Mouse (Mus musculus) C3H10T1/2 (cell line): ENCODE data around the gene Gapdhs. TPM values are rescaled to one million over a fixed set of nuclear protein-coding genes. Genes with fewer than 3 reads are reported as not detected.

ENCODE experiments used
- polyA plus RNA-seq, 2 experiments: library from polyadenylated mRNA; unstranded; fragments of >200 nt; fragmentation: generic; extraction: Trizol; gene quantifications; one replicate each; pipeline ENCODE4 v1.2.1; 2012; ENCODE audit warnings: missing spikeins in 2 of 2

Gene Gapdhs
- not detected for polyA plus RNA-seq

GRCm38 (mm10) chr7:30743617-30744016 lies at the start of gene Gapdhs:
Gapdhs (minus strand) TSS chr7:30743681.

GRCm38 (mm10) chr7:30787377-30788022 lies 44.0 kb upstream of the Gapdhs start, which contains the start of gene Krtdap:
Krtdap (plus strand) TSS chr7:30787896.

GRCm38 (mm10) chr7:30763456-30763855 lies 20.0 kb upstream of the Gapdhs start, which contains the start of gene Dmkn:
Dmkn (plus strand) TSS chr7:30763756.

GRCm38 (mm10) chr7:30751086-30751669 lies 7.7 kb upstream of the Gapdhs start, which contains the start of gene Sbsn:
Sbsn (plus strand) TSS chr7:30751471.

GRCm38 (mm10) chr7:30729396-30730063 lies 14.0 kb downstream of the Gapdhs start, which contains the start of gene Tmem147:
Tmem147 (minus strand) TSS chr7:30729540.

GRCm38 (mm10) chr7:30711942-30712341 lies 31.5 kb downstream of the Gapdhs start, which contains the start of gene Atp4a:
Atp4a (plus strand) TSS chr7:30712209.

GRCm38 (mm10) chr7:30698589-30698988 lies 44.9 kb downstream of the Gapdhs start, which contains the start of gene 2200002J24Rik:
2200002J24Rik (plus strand) TSS chr7:30698926.

Other genes starting within 250 kb of the Gapdhs start
- 10 to 100 TPM in 1 of 2 experiments, under 1 TPM in 1; 0.55 to 10.4 TPM for gene Arhgap33, start 208.6 kb downstream of the Gapdhs start, polyA plus RNA-seq
- gene Hspb6, start 191.5 kb downstream of the Gapdhs start, polyA plus RNA-seq = 100 to 1,000 TPM; 101 to 108 TPM
- 10 to 100 TPM in 1 of 2 experiments, 1 to 10 TPM in 1; 2.9 to 18.1 TPM for gene Proser3, start 191.4 kb downstream of the Gapdhs start, polyA plus RNA-seq
- gene Lin37, start 183.8 kb downstream of the Gapdhs start, polyA plus RNA-seq = 10 to 100 TPM; 55.0 to 57.3 TPM
- 10 to 100 TPM; 59.0 to 76.2 TPM for gene U2af1l4, start 180.4 kb downstream of the Gapdhs start, polyA plus RNA-seq
- 1 to 10 TPM in 1 of 2 experiments, under 1 TPM in 1; 0.21 to 1.4 TPM for gene Gm49396, start 180.3 kb downstream of the Gapdhs start, polyA plus RNA-seq
- 100 to 1,000 TPM; 203 to 206 TPM for gene Psenen, start 180.1 kb downstream of the Gapdhs start, polyA plus RNA-seq
- gene Igflr1, start 178.3 kb downstream of the Gapdhs start, polyA plus RNA-seq = 1 to 10 TPM in 1 of 2 experiments, under 1 TPM in 1; 0.18 to 1.6 TPM
- 10 to 100 TPM in 1 of 2 experiments, 1 to 10 TPM in 1; 3.7 to 16.5 TPM for gene Kmt2b, start 155.0 kb downstream of the Gapdhs start, polyA plus RNA-seq
- gene Zbtb32, start 144.8 kb downstream of the Gapdhs start, polyA plus RNA-seq = under 1 TPM; 0.05 to 0.28 TPM
- gene Upk1a, start 130.8 kb downstream of the Gapdhs start, polyA plus RNA-seq = 1 to 10 TPM in 1 of 2 experiments, under 1 TPM in 1; 0.34 to 1.1 TPM
- 100 to 1,000 TPM; 929 to 961 TPM for gene Cox6b1, start 117.5 kb downstream of the Gapdhs start, polyA plus RNA-seq
- gene Etv2, start 107.8 kb downstream of the Gapdhs start, polyA plus RNA-seq = under 1 TPM in 1 of 2 experiments, not detected in 1; 0.05 TPM
- gene Rbm42, start 93.4 kb downstream of the Gapdhs start, polyA plus RNA-seq = 100 to 1,000 TPM; 133 to 147 TPM
- 10 to 100 TPM; 15.2 to 16.6 TPM for gene Haus5, start 78.7 kb downstream of the Gapdhs start, polyA plus RNA-seq
- gene Pmis2, start 72.1 kb downstream of the Gapdhs start, polyA plus RNA-seq = not detected
- not detected for gene 2200002J24Rik, start 44.8 kb downstream of the Gapdhs start, polyA plus RNA-seq
- not detected for gene Atp4a, start 31.5 kb downstream of the Gapdhs start, polyA plus RNA-seq
- 100 to 1,000 TPM; 160 to 238 TPM for gene Tmem147, start 14.1 kb downstream of the Gapdhs start, polyA plus RNA-seq
- 1 to 10 TPM; 1.0 to 2.6 TPM for gene Sbsn, start 7.8 kb upstream of the Gapdhs start, polyA plus RNA-seq
- not detected for gene Dmkn, start 20.1 kb upstream of the Gapdhs start, polyA plus RNA-seq
- not detected for gene Krtdap, start 44.2 kb upstream of the Gapdhs start, polyA plus RNA-seq
- gene Ffar2, start 80.1 kb upstream of the Gapdhs start, polyA plus RNA-seq = not detected
- gene Ffar3, start 112.5 kb upstream of the Gapdhs start, polyA plus RNA-seq = not detected
- not detected for gene Ffar1, start 117.9 kb upstream of the Gapdhs start, polyA plus RNA-seq
- gene Cd22, start 136.7 kb upstream of the Gapdhs start, polyA plus RNA-seq = under 1 TPM in 1 of 2 experiments, not detected in 1; 0.01 TPM
- gene Mag, start 171.2 kb upstream of the Gapdhs start, polyA plus RNA-seq = under 1 TPM; 0.01 TPM
- not detected for gene Hamp2, start 181.0 kb upstream of the Gapdhs start, polyA plus RNA-seq
- gene Hamp, start 200.4 kb upstream of the Gapdhs start, polyA plus RNA-seq = not detected
- gene Usf2, start 213.1 kb upstream of the Gapdhs start, polyA plus RNA-seq = 10 to 100 TPM; 71.5 to 88.2 TPM
- under 1 TPM; 0.02 to 0.09 TPM for gene Lsr, start 229.8 kb upstream of the Gapdhs start, polyA plus RNA-seq
- gene Fam187b, start 230.1 kb upstream of the Gapdhs start, polyA plus RNA-seq = under 1 TPM in 1 of 2 experiments, not detected in 1; 0.06 TPM